Mouse (Mus musculus) myocyte (in vitro differentiated cells): ENCODE results near the gene Pde4d.

Experiments used
- CEBPB ChIP-seq: IDR thresholded peaks from 2 replicates; pipeline ENCODE4 v1.6.1; 2011; ENCODE audit warnings: mild to moderate bottlenecking, moderate library complexity; ENCODE audit not compliant: poor library complexity, insufficient read depth, severe bottlenecking
- MAX ChIP-seq: IDR thresholded peaks from one replicate; pipeline ENCODE4 v1.6.1; 2011; ENCODE audit warnings: low read depth, mild to moderate bottlenecking, control low read depth
- MYOD1 ChIP-seq, 3 experiments: IDR thresholded peaks; one replicate each; pipeline ENCODE4 v1.6.1; 2011; ENCODE audit warnings: control low read depth in 2 of 3, low read depth in 2 of 3, mild to moderate bottlenecking in 2 of 3, moderate library complexity in 1 of 3; ENCODE audit not compliant: insufficient read length in 2 of 3, control insufficient read depth in 1 of 3
- MYOG ChIP-seq, 3 experiments: IDR thresholded peaks; one replicate each; pipeline ENCODE4 v1.6.1; 2011; ENCODE audit warnings: control low read depth in 2 of 3, low read depth in 2 of 3, mild to moderate bottlenecking in 2 of 3; ENCODE audit not compliant: insufficient read length in 2 of 3, control insufficient read depth in 1 of 3, insufficient read depth in 1 of 3
- POLR2A ChIP-seq: IDR thresholded peaks from one replicate; pipeline ENCODE4 v1.6.1; 2011; ENCODE audit warnings: low read depth, mild to moderate bottlenecking, control low read depth, moderate library complexity; ENCODE audit not compliant: insufficient read length
- TCF12 ChIP-seq: IDR thresholded peaks from one replicate; pipeline ENCODE4 v1.6.1; 2011; ENCODE audit warnings: mild to moderate bottlenecking, control low read depth; ENCODE audit not compliant: poor library complexity, insufficient read depth, severe bottlenecking
- USF1 ChIP-seq: IDR thresholded peaks from one replicate; pipeline ENCODE4 v1.6.1; 2011; ENCODE audit warnings: low read depth, mild to moderate bottlenecking, control low read depth, moderate library complexity

DNA sequence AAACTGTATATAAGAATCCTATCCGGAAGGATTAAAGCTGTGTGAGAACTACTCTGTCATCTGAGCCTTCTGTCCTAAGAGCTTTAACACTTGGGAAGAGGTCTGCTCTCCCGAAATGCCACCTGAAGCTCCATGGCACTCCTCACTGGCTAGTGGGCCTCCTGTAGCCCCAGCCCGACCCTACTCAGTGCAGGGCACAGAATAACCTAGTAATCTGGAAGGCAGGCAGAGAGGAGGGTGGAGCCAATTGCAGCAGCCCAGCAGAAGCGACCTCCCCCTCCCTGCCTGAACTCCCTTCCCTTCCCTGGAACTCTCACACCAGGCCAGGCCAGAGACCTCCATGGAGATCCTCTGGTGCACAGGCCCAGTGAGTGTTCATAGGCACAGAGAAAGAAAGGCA is 608.3 kb downstream of the Pde4d start:
- TF ChIP-seq TCF12 (no peak), CEBPB (no peak), POLR2A (no peak), MAX (no peak), USF1 (no peak), MYOD1 (IDR thresholded peaks at IDR 0.05; ENCODE audit: control insufficient read depth in 1 of 3, insufficient read length in 2 of 3, low read depth in 2 of 3) (no peak), MYOG (IDR thresholded peaks at IDR 0.05; ENCODE audit: control insufficient read depth in 1 of 3, insufficient read depth in 1 of 3, insufficient read length in 2 of 3, low read depth in 2 of 3) (no peak)
